Mouse (Mus musculus) kidney, adult 8-10 months (tissue): ENCODE data around the gene Ndufa8.
A peak's percentile ranks its signal among the peaks of the same experiment; 100 is the strongest.

Experiments
- DNase-seq, 2 experiments: peaks; one replicate each; pipeline ENCODE4 v3.0.0; 2022

The Ndufa8 gene

GRCm38 (mm10) chr2:36048748-36049566 lies at the start of gene Ndufa8, which contains the start of gene Morn5:
Ndufa8 (minus strand) TSS chr2:36049406.
Morn5 (plus strand) TSS chr2:36049458.
- DNase-seq = peak; percentile 99

- no peak for DNase-seq
Measured at GRCm38 (mm10) chr2:36098021-36098420, 48.8 kb upstream of the Ndufa8 start.

GRCm38 (mm10) chr2:36097129-36097815 lies 48.1 kb upstream of the Ndufa8 start:
- no peak for DNase-seq

DNA sequence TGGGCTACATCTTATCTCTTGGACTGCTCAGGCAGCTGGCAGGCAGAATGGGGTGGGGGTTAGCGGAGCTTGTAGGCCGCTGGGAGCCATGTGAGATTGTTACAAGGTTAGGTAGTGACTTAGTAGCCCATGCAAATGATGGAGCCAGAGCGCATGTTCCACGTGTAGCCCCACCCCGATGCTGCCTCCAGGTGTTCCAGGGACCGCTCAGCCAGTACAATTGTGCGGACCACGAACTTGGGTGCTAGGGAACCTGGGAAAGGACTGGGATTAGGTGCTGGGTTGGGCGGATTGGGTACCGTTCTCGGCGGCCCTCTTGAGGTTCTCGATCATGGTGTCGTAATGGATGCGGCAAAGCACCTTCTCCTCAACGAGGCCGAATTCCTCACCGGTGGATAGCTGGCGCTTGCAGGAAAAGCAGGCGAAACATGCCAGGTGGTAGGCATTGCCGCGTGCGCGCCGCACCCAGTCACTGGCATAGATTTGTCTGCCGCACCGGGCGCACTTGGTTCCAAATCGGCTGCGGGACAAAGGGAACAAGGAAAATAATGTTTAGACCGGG lies 44.8 kb upstream of the Ndufa8 start:
- no peak for DNase-seq

DNA sequence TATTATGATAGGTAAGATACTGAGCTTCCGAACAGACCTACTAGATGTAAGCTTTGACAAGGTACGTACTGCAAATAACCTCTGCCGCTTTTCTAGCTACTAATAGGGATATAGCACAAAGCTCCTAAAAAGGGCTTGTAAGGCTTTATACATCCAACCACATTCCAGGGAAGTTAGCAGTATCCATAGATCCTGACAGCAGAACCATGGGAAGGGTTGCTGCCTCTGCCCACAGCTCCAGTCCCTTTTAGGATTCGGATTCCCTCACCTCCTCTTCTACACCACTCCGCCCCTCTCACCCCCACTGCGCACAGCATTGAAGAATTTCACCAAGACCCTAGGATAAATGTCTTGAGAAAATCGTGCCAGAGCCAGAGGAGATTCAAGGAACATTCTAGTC lies 44.1 kb upstream of the Ndufa8 start:
- no peak for DNase-seq

DNA sequence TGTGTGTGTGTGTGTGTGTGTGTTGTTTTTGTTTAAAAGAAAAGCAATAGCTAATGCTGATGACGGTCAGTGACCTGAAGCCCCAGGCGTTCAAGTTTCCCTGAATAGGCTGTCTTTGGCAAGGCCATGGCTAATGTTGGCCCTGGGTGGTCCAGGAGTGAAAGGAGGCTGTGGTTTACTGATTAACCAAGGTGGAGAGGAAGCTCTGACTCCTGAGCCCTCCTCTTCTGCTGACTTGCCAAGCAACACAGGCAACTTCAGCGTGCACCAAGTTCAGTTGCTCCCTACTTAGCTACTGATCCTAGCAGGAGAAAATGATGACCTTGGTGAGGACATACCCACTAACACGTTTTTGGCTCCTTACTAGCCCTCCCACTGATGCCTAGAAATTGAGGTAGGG lies 43.5 kb upstream of the Ndufa8 start:
- DNase-seq = peak; percentile 33 to 58

GRCm38 (mm10) chr2:36090853-36091741 lies 41.9 kb upstream of the Ndufa8 start:
- DNase-seq = peak; percentile 46 to 53

GRCm38 (mm10) chr2:36089190-36089589 lies 40.0 kb upstream of the Ndufa8 start:
- no peak for DNase-seq

DNA sequence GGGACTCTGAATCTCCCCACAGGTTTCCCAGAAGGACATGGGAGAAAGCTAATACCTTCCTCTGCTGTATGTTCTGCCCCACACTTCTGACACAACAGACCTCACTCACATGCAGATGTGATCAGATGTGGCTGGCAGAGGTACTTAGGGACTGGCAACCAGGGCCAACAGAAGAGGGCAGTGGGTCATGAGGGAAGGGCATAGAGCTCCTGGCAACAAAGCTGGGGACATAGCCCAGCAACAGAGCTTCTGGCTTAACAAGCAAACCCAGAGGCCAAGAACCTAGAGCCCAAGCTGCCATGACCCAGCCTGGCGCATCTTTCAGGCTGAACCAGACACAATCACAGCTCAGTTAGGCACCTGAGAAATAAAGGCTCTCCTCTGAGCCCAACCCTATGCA lies 35.8 kb upstream of the Ndufa8 start:
- DNase-seq = no peak

DNA sequence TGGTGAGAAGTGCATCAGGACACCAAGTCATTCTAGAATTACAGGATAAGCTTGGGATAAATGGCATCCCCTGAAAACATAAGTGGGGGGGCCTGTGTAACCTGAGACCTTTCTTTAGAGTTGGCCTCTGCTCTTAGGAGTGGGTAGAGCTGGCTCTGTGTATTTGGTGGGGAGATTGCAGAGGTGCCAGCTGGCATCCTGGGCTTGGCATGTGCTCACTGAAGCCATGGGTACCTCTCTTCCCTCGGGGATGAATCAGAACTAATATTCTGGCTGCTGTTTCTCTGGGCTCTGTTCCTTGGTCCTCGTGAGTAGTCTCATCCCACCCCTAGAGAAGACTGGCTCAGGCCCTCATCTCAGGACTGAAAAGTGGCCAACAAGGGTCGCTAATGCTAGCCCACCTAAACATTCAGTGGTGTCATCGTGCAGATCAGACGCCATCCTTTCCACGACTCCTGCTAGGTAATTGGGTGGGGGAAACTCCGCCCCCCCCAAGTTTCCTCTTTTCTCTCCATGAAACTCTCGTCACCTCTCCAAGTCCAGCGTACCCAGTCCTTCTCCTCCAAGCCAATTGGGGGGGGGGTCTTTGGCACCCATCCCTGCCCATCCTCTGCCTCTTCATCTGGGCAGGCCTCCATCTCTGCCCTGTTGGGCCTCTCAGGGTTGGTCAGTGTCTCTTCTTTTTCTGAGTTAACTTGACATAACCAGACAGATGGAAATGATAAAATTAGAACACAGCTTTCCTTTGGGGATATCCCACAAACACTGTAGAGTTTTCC lies 33.8 kb upstream of the Ndufa8 start:
- no peak for DNase-seq

- DNase-seq = peak in 1 of 2 experiments; percentile 38
Measured at GRCm38 (mm10) chr2:36081446-36081845, 32.2 kb upstream of the Ndufa8 start.

GRCm38 (mm10) chr2:36077160-36077761 lies 28.1 kb upstream of the Ndufa8 start:
- no peak for DNase-seq

DNA sequence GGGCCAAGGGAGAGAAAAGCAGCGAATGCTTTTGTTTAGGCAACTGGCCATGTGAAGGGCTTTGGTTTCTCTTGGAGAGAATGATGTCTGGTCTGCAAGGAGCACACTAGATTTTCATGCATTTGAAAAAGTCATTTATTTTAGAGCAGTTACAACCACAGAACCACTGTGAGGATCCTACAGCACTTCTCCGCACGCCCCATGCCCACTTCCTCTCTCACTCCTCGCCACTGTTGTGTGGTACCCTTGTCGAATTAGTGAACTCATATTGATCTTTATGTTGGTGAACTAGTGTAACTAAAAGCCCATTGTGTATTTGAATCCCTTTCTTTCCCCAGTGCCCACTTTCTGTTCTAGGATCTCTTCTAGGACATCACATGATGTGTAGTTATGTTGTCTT lies 26.0 kb upstream of the Ndufa8 start:
- DNase-seq = no peak

GRCm38 (mm10) chr2:36073781-36074180 lies 24.6 kb upstream of the Ndufa8 start:
- DNase-seq = no peak

- no peak for DNase-seq
Measured at GRCm38 (mm10) chr2:36071660-36072305, 22.6 kb upstream of the Ndufa8 start.

- no peak for DNase-seq
Measured at GRCm38 (mm10) chr2:36067132-36067531, 17.9 kb upstream of the Ndufa8 start.

- DNase-seq = no peak
Measured at GRCm38 (mm10) chr2:36061409-36061808, 12.2 kb upstream of the Ndufa8 start.

- DNase-seq = no peak
Measured at GRCm38 (mm10) chr2:36056248-36056647, 7.0 kb upstream of the Ndufa8 start.

DNA sequence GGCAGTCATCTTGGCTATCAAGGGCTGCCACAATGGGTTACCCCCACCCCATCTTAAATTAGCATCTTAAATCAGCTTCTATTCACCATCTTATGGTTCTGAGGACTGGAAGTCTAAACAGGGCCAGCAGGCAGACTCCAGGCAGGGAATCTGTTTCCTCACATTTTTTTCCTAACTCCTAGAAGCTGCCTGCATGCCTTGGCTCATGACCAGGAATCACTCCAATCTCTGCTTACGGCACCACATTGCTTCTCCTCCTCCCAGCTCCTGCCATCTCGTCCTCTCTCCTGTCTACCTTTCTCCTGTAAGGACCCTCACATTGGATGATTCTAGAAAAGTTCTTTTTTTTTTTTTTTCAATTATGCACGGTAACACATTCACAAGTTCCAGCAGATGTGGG lies 4.0 kb upstream of the Ndufa8 start:
- DNase-seq = no peak

DNA sequence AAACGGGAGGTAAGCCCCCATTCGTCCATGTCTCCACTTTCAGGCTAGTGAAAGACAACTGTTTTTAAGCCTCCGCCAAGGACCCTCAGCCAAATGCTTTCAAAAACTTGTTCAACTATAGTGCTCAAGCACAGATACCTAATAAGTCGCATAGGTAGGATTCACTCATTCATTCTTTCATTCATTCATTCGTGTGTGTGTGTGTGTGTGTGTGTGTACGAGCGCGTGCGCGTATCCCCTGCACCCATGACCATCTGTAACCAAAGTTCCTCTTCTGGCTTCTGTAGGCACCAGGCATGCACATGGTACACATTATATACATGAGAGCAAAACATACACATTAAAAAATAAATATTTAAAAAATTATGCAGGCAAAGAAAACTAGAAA lies 355 bp upstream of the Ndufa8 start:
- DNase-seq = no peak

DNA sequence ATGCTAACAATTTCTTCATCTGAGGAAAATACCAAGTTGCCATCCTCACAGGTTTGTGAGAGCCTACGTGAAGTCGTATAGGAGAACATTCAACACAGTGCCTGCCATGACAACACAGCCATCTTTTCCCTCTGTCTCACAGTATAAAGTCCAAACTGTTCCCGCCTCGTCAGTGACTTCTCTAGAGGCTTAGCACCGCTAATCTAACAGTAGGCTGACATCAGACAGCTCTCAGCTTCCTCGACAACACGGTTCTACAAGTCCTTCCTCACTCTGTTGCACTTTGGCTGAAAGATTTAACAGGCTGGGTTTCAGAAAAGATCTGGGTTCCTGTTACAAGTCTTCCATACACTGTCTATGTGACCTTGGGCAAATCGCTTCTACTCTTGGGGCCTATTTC lies 1.0 kb downstream of the Ndufa8 start:
- peak; percentile 22 to 26 for DNase-seq
